Mouse (Mus musculus): ENCODE data around the gene Nkg7. TPM values are rescaled to one million over a fixed set of nuclear protein-coding genes. Genes with fewer than 3 reads are reported as not detected.

The Nkg7 gene
- polyA plus RNA-seq, 1 experiment from 2014 or later = 0.26 TPM

DNA sequence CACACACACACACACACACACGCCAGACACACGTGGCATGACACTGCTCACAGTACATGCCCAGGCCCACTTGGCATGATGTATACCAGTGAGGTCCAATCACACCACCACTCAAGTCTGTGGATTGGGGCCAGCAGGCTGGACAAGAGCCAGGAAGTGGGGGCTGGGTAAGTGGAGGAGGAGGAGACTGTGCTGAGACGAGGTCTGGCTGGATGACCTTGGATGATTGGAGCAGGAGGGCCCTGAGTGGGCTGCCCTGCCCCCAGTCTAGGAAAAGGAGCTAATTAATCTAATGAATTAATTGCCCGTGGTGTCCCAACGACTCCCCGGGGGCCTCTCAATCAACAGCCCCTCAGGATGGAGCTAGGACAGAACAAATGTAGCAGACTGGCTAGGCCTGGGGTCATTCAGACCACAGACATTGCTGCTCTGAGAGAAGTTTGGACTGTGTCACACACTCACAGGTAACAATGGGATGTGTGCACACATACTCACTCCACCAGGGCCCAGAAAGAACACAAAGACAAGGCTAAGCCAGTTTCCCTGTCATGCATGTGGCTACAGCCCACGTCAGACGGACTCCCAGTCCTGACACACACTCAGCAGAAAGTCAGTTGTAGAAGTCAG is 45.3 kb downstream of the Nkg7 start:
- peaks cover 16% of the 10 kb centered on the region for H3K36me3 ChIP-seq
- peaks cover 40% of the 10 kb centered on the region for H3K4me1 ChIP-seq (replicated peaks)
- H3K27me3 ChIP-seq = peaks cover 25% of the 10 kb centered on the region
- no peak overlapping the region for H3K4me3 ChIP-seq
- H3K27ac ChIP-seq = peak overlapping the region; percentile 2; the same call in 1 of the 2 replicates
- peak; percentile 74 for ATAC-seq (ENCODE audit: low FRiP score)
- no peaks in the 10 kb centered on the region for H3K9me3 ChIP-seq
- no peak overlapping the region for H3K4me2 ChIP-seq
- WGBS = 34% methylated on average over 8 of the region's 8 CpGs
- 0 out of 2 replicates have a peak overlapping the region, but pooled peaks have one; percentile 15 for H3K9ac ChIP-seq

DNA sequence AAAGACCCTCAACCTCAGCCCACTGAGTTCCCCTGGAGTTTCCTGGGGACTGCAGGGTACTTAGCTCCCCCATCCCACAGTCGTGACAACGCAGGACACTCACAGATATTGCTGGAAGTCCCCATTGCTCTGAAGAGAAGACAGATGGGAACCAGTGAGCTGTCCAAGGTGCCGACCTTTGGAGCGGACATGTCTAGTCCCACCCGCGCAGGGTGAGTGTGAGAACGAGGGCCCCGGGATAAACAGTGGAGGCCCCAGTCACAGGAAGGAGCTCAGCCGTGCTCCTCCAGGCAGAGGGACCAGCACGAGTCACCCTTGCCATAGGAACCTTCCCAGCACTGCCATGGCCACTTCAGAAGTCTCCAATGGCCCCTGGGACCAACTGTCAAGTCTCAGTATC is 46.4 kb downstream of the Nkg7 start:
- no peak overlapping the region for H3K4me3 ChIP-seq
- H3K27ac ChIP-seq = no peak overlapping the region
- H3K9ac ChIP-seq = no peak overlapping the region; the same call in 1 of the 2 replicates
- peaks cover 14% of the 10 kb centered on the region for H3K27me3 ChIP-seq
- ATAC-seq (ENCODE audit: low FRiP score) = no peak
- peaks cover 41% of the 10 kb centered on the region for H3K4me1 ChIP-seq (replicated peaks)
- 31% methylated on average over 10 of the region's 10 CpGs for WGBS
- no peaks in the 10 kb centered on the region for H3K9me3 ChIP-seq
- H3K4me2 ChIP-seq = no peak overlapping the region
- peaks cover 9% of the 10 kb centered on the region for H3K36me3 ChIP-seq

Small RNA genes lying within 50 kb of the gene (microRNA-seq; reads per million reads assigned to microRNA genes)
- gene Mir7051 = not detected

Other genes with a start within 250 kb of the Nkg7 start
- 17.9 and 18.3 TPM in 2 replicates for gene Zfp715, start 123.8 kb upstream of the Nkg7 start, polyA plus RNA-seq (2015; fragmentation: Nextera tagmentation; extraction: Ambion mirVana)
- 0.08 and 0.21 TPM in 2 replicates for gene Siglecf, start 85.7 kb upstream of the Nkg7 start, polyA plus RNA-seq (2015; fragmentation: Nextera tagmentation; extraction: Ambion mirVana)
- not detected in 2 replicates for gene Siglecg, start 28.9 kb upstream of the Nkg7 start, polyA plus RNA-seq (2015; fragmentation: Nextera tagmentation; extraction: Ambion mirVana)
- gene Lim2, start 9.4 kb upstream of the Nkg7 start, polyA plus RNA-seq (2015; fragmentation: Nextera tagmentation; extraction: Ambion mirVana) = not detected in 2 replicates
- not detected in 2 replicates for gene Cldnd2, start 3.7 kb downstream of the Nkg7 start, polyA plus RNA-seq (2015; fragmentation: Nextera tagmentation; extraction: Ambion mirVana)
- 149 and 154 TPM in 2 replicates for gene Etfb, start 7.0 kb downstream of the Nkg7 start, polyA plus RNA-seq (2015; fragmentation: Nextera tagmentation; extraction: Ambion mirVana)
- 0.39 TPM in 2 replicates for gene Gm45233, start 7.1 kb downstream of the Nkg7 start, polyA plus RNA-seq (2015; fragmentation: Nextera tagmentation; extraction: Ambion mirVana)
- 9.6 and 10.8 TPM in 2 replicates for gene Vsig10l, start 26.1 kb downstream of the Nkg7 start, polyA plus RNA-seq (2015; fragmentation: Nextera tagmentation; extraction: Ambion mirVana)
- gene Iglon5, start 53.0 kb downstream of the Nkg7 start, polyA plus RNA-seq (2015; fragmentation: Nextera tagmentation; extraction: Ambion mirVana) = 7.3 and 7.8 TPM in 2 replicates
- gene 4931406B18Rik, start 68.9 kb downstream of the Nkg7 start, polyA plus RNA-seq (2015; fragmentation: Nextera tagmentation; extraction: Ambion mirVana) = not detected in 2 replicates
- gene Cd33, start 107.4 kb downstream of the Nkg7 start, polyA plus RNA-seq (2015; fragmentation: Nextera tagmentation; extraction: Ambion mirVana) = 0.71 and 0.91 TPM in 2 replicates
- 8.5 and 10.0 TPM in 2 replicates for gene Zfp658, start 125.2 kb downstream of the Nkg7 start, polyA plus RNA-seq (2015; fragmentation: Nextera tagmentation; extraction: Ambion mirVana)
- gene Zfp719, start 142.5 kb downstream of the Nkg7 start, polyA plus RNA-seq (2015; fragmentation: Nextera tagmentation; extraction: Ambion mirVana) = 15.1 and 15.5 TPM in 2 replicates
- 0.43 and 0.56 TPM in 2 replicates for gene Zfp819, start 170.1 kb downstream of the Nkg7 start, polyA plus RNA-seq (2015; fragmentation: Nextera tagmentation; extraction: Ambion mirVana)
- gene Ceacam18, start 197.6 kb downstream of the Nkg7 start, polyA plus RNA-seq (2015; fragmentation: Nextera tagmentation; extraction: Ambion mirVana) = not detected in 2 replicates
- gene Siglece, start 223.1 kb downstream of the Nkg7 start, polyA plus RNA-seq (2015; fragmentation: Nextera tagmentation; extraction: Ambion mirVana) = 0.28 and 0.49 TPM in 2 replicates
- 20.4 and 21.8 TPM in 2 replicates for gene Ctu1, start 234.9 kb downstream of the Nkg7 start, polyA plus RNA-seq (2015; fragmentation: Nextera tagmentation; extraction: Ambion mirVana)

All from hindbrain, embryonic 13.5 days (tissue).